Mouse (Mus musculus): ENCODE results near the gene Lypd8. TPM values are rescaled to one million over a fixed set of nuclear protein-coding genes. Genes with fewer than 3 reads are reported as not detected.

Gene Lypd8
- total and polyA plus RNA-seq, 2 experiments from 2014 or later, result 0.12 TPM; not detected in 1

DNA sequence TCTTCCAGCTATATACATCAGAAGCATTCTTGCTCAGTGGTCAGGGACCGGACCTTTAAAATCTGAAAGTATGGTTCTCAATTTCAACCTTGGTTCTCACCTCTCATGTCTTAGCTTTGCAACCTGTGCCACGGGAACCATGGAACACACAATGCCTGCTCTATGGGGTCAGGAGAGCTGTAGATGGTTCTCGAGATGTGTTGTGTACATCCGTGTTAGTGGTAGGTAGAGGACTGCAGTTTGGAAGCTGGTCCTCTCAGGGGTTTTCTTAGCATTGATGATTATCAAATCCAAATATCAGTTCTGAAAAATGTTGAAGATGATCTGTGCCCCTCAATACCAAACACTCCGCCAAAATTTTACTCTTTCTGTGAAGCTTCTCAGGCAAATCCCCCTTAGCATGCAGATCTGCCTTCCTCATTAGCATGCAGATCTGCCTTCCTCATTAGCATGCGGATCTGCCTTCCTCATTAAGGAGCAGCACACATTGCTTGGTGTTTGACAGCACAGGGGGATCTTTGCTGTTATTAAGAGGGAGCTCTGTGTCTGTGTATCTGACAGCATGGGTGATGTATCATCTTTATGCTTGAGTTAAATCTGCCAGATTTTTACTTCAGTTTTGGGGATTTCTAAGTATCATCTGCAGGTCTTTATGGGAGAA, 21.3 kb downstream of the Lypd8 start:
- ATAC-seq (ENCODE audit: insufficient read depth, low read depth) (no peak), DNase-seq (ENCODE audit: low spot score) (no peak)
- TF ChIP-seq CTCF (IDR thresholded peaks at IDR 0.05; ENCODE audit: low read depth), result no peak
- no peak for TF ChIP-seq EP300 (IDR thresholded peaks at IDR 0.05; ENCODE audit: low read depth)
- no peak overlapping the region for H3K4me2 ChIP-seq (ENCODE audit: low read depth, low read length)
- H3K27me3 ChIP-seq (ENCODE audit: control insufficient read depth, insufficient read depth, low read length), result no peaks in the 10 kb centered on the region
- H3K9me3 ChIP-seq (replicated peaks; ENCODE audit: control insufficient read depth, low read length), result no peaks in the 10 kb centered on the region
- H3K4me1 ChIP-seq (ENCODE audit: control insufficient read depth, insufficient read depth), result no peaks in the 10 kb centered on the region
- no peak overlapping the region for H3K4me3 ChIP-seq (ENCODE audit: low read depth, low read length)
- 62% methylated on average over 6 of the region's 6 CpGs for WGBS
- H3K9ac ChIP-seq (replicated peaks; ENCODE audit: low read depth, low read length), result no peak overlapping the region
- H3K27ac ChIP-seq (ENCODE audit: low read depth), result no peak overlapping the region
- no peaks in the 10 kb centered on the region for H3K36me3 ChIP-seq (replicated peaks; ENCODE audit: control insufficient read depth, insufficient read depth, low read length)

GRCm38 (mm10) chr11:58400655-58401054, 21.8 kb downstream of the Lypd8 start:
- Histone ChIP-seq H3K4me1 (ENCODE audit: control insufficient read depth, insufficient read depth) (no peaks in the 10 kb centered on the region), H3K36me3 (replicated peaks; ENCODE audit: control insufficient read depth, insufficient read depth, low read length) (no peaks in the 10 kb centered on the region), H3K9ac (replicated peaks; ENCODE audit: low read depth, low read length) (no peak overlapping the region), H3K4me2 (ENCODE audit: low read depth, low read length) (no peak overlapping the region), H3K27me3 (ENCODE audit: control insufficient read depth, insufficient read depth, low read length) (no peaks in the 10 kb centered on the region), H3K4me3 (ENCODE audit: low read depth, low read length) (no peak overlapping the region), H3K27ac (ENCODE audit: low read depth) (no peak overlapping the region), H3K9me3 (replicated peaks; ENCODE audit: control insufficient read depth, low read length) (no peaks in the 10 kb centered on the region)
- ATAC-seq (ENCODE audit: insufficient read depth, low read depth) (no peak), DNase-seq (ENCODE audit: low spot score) (no peak)
- WGBS, result 59% methylated on average over 5 of the region's 5 CpGs
- TF ChIP-seq CTCF (IDR thresholded peaks at IDR 0.05; ENCODE audit: low read depth) (no peak), EP300 (IDR thresholded peaks at IDR 0.05; ENCODE audit: low read depth) (no peak)

- Histone ChIP-seq H3K9me3 (replicated peaks; ENCODE audit: control insufficient read depth, low read length) (no peaks in the 10 kb centered on the region), H3K4me2 (ENCODE audit: low read depth, low read length) (no peak overlapping the region), H3K4me1 (ENCODE audit: control insufficient read depth, insufficient read depth) (no peaks in the 10 kb centered on the region), H3K27ac (ENCODE audit: low read depth) (no peak overlapping the region), H3K9ac (replicated peaks; ENCODE audit: low read depth, low read length) (no peak overlapping the region), H3K4me3 (ENCODE audit: low read depth, low read length) (no peak overlapping the region), H3K36me3 (replicated peaks; ENCODE audit: control insufficient read depth, insufficient read depth, low read length) (no peaks in the 10 kb centered on the region), H3K27me3 (ENCODE audit: control insufficient read depth, insufficient read depth, low read length) (no peaks in the 10 kb centered on the region)
- ATAC-seq (ENCODE audit: insufficient read depth, low read depth), result no peak
- WGBS, result 48% methylated on average over 3 of the region's 3 CpGs
- TF ChIP-seq CTCF (IDR thresholded peaks at IDR 0.05; ENCODE audit: low read depth) (no peak), EP300 (IDR thresholded peaks at IDR 0.05; ENCODE audit: low read depth) (no peak)
- DNase-seq (ENCODE audit: low spot score), result no peak
Measured at GRCm38 (mm10) chr11:58408066-58408465, 29.2 kb downstream of the Lypd8 start.

GRCm38 (mm10) chr11:58418336-58418735, 39.5 kb downstream of the Lypd8 start:
- WGBS, result 41% methylated on average over 3 of the region's 3 CpGs
- no peak overlapping the region for H3K4me3 ChIP-seq (ENCODE audit: low read depth, low read length)
- H3K4me2 ChIP-seq (ENCODE audit: low read depth, low read length), result no peak overlapping the region
- no peaks in the 10 kb centered on the region for H3K4me1 ChIP-seq (ENCODE audit: control insufficient read depth, insufficient read depth)
- no peak for ATAC-seq (ENCODE audit: insufficient read depth, low read depth)
- TF ChIP-seq EP300 (IDR thresholded peaks at IDR 0.05; ENCODE audit: low read depth) (no peak), CTCF (IDR thresholded peaks at IDR 0.05; ENCODE audit: low read depth) (no peak)
- H3K27ac ChIP-seq (ENCODE audit: low read depth), result no peak overlapping the region
- peak; percentile 7 for DNase-seq (ENCODE audit: low spot score)
- H3K27me3 ChIP-seq (ENCODE audit: control insufficient read depth, insufficient read depth, low read length), result no peaks in the 10 kb centered on the region
- H3K9ac ChIP-seq (replicated peaks; ENCODE audit: low read depth, low read length), result no peak overlapping the region
- H3K36me3 ChIP-seq (replicated peaks; ENCODE audit: control insufficient read depth, insufficient read depth, low read length), result no peaks in the 10 kb centered on the region
- no peaks in the 10 kb centered on the region for H3K9me3 ChIP-seq (replicated peaks; ENCODE audit: control insufficient read depth, low read length)

- Histone ChIP-seq H3K9ac (replicated peaks; ENCODE audit: low read depth, low read length) (no peak within 1 kb of the TSS), H3K4me3 (ENCODE audit: low read depth, low read length) (no peak within 1 kb of the TSS), H3K36me3 (replicated peaks; ENCODE audit: control insufficient read depth, insufficient read depth, low read length) (no peaks in the 10 kb centered on the region), H3K4me1 (ENCODE audit: control insufficient read depth, insufficient read depth) (no peaks in the 10 kb centered on the region), H3K9me3 (replicated peaks; ENCODE audit: control insufficient read depth, low read length) (no peaks in the 10 kb centered on the region), H3K27me3 (ENCODE audit: control insufficient read depth, insufficient read depth, low read length) (no peaks in the 10 kb centered on the region), H3K27ac (ENCODE audit: low read depth) (no peak within 1 kb of the TSS), H3K4me2 (ENCODE audit: low read depth, low read length) (no peak within 1 kb of the TSS)
- TF ChIP-seq CTCF (IDR thresholded peaks at IDR 0.05; ENCODE audit: low read depth) (no peak), EP300 (IDR thresholded peaks at IDR 0.05; ENCODE audit: low read depth) (no peak)
- 38% methylated on average over 1 of the region's 1 CpGs for WGBS
- ATAC-seq (ENCODE audit: insufficient read depth, low read depth) (no peak), DNase-seq (ENCODE audit: low spot score) (no peak)
Measured at GRCm38 (mm10) chr11:58420815-58421214, 42.0 kb downstream of the Lypd8 start, which contains the start of gene 1810065E05Rik. TSS of gene 1810065E05Rik (plus strand) at chr11:58421111.

DNA sequence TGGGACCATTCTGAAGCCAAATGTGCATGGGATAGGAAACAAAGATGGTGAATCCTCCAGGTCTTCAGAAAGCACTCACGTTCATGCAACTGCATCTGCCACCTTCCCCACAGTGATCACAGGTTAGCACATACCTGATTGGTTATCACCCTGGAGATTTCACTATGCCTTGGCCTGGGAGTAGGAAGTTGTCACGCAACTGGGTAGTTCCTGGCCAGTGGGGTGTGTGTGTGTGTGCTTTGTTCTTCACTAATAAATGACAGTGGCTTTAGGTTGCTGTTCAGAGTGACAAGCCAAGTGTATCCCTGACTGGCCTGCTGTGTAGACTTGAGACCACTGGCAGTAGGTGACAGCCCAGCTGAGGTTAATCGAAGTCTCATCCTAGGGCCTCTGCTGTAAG, 53.4 kb downstream of the Lypd8 start, which contains the start of gene Gm12253:
TSS of gene Gm12253 (plus strand) at position 301 of the 400 bp plus-strand sequence.
- TF ChIP-seq EP300 (IDR thresholded peaks at IDR 0.05; ENCODE audit: low read depth), result no peak
- TF ChIP-seq CTCF (IDR thresholded peaks at IDR 0.05; ENCODE audit: low read depth), result no peak
- Histone ChIP-seq H3K4me2 (ENCODE audit: low read depth, low read length) (no peak within 1 kb of the TSS), H3K36me3 (replicated peaks; ENCODE audit: control insufficient read depth, insufficient read depth, low read length) (no peaks in the 10 kb centered on the region), H3K27me3 (ENCODE audit: control insufficient read depth, insufficient read depth, low read length) (no peaks in the 10 kb centered on the region), H3K9ac (replicated peaks; ENCODE audit: low read depth, low read length) (no peak within 1 kb of the TSS), H3K4me3 (ENCODE audit: low read depth, low read length) (no peak within 1 kb of the TSS), H3K27ac (ENCODE audit: low read depth) (no peak within 1 kb of the TSS), H3K9me3 (replicated peaks; ENCODE audit: control insufficient read depth, low read length) (no peaks in the 10 kb centered on the region), H3K4me1 (ENCODE audit: control insufficient read depth, insufficient read depth) (no peaks in the 10 kb centered on the region)
- ATAC-seq (ENCODE audit: insufficient read depth, low read depth) (no peak), DNase-seq (ENCODE audit: low spot score) (no peak)
- WGBS, result 73% methylated on average over 3 of the region's 3 CpGs

All from heart, postnatal 0 days (tissue).